Mouse (Mus musculus) kidney, postnatal 36 days (tissue): ENCODE measurements around the gene Zscan25.
"Not testable (repeated sequence)": the region's sequence is repeated elsewhere in the genome, so short reads cannot be mapped to it uniquely, and the experiment has no call there.

Source experiments
- DNase-seq, 2 experiments: peaks; one replicate each; pipeline ENCODE4 v3.0.0; 2021 to 2022; ENCODE audit warnings: mixed read lengths in 2 of 2

Gene Zscan25

GRCm38 (mm10) chr5:145280371-145281143, at the start of gene Zscan25:
Gene Zscan25, plus strand, starts transcription at chr5:145280500.
- DNase-seq = peak; percentile 96

GRCm38 (mm10) chr5:145230641-145231040, 49.7 kb upstream of the Zscan25 start:
- DNase-seq = peak; percentile 29 to 32

- DNase-seq = peak; percentile 97 to 98
Observed at GRCm38 (mm10) chr5:145231367-145231871, 48.9 kb upstream of the Zscan25 start, which contains the start of gene Zfp655. Gene Zfp655, plus strand, starts transcription at chr5:145231715.

GRCm38 (mm10) chr5:145231893-145232411, 48.3 kb upstream of the Zscan25 start:
- peak in 1 of 2 experiments; percentile 23 for DNase-seq

GRCm38 (mm10) chr5:145234636-145235035, 45.7 kb upstream of the Zscan25 start:
- DNase-seq = peak; percentile 31 to 53

GRCm38 (mm10) chr5:145249520-145249919, 30.8 kb upstream of the Zscan25 start:
- DNase-seq = no peak

GRCm38 (mm10) chr5:145273568-145273967, 6.7 kb upstream of the Zscan25 start:
- DNase-seq = not testable (repeated sequence)

- no peak for DNase-seq
Observed at GRCm38 (mm10) chr5:145279948-145280347, 352 bp upstream of the Zscan25 start.

- DNase-seq = no peak
Observed at GRCm38 (mm10) chr5:145288382-145288781, 8.1 kb downstream of the Zscan25 start.

GRCm38 (mm10) chr5:145290697-145291096, 10.4 kb downstream of the Zscan25 start:
- DNase-seq = no peak

- no peak for DNase-seq
Observed at GRCm38 (mm10) chr5:145292398-145292797, 12.1 kb downstream of the Zscan25 start.

- no peak for DNase-seq
Observed at GRCm38 (mm10) chr5:145300469-145300868, 20.2 kb downstream of the Zscan25 start.

GRCm38 (mm10) chr5:145301796-145302195, 21.5 kb downstream of the Zscan25 start:
- not testable (repeated sequence) for DNase-seq

GRCm38 (mm10) chr5:145302424-145302823, 22.1 kb downstream of the Zscan25 start:
- DNase-seq = no peak

GRCm38 (mm10) chr5:145306953-145307352, 26.7 kb downstream of the Zscan25 start:
- not testable (repeated sequence) for DNase-seq

GRCm38 (mm10) chr5:145307811-145308210, 27.5 kb downstream of the Zscan25 start:
- DNase-seq = not testable (repeated sequence)

GRCm38 (mm10) chr5:145313845-145314244, 33.5 kb downstream of the Zscan25 start:
- DNase-seq = no peak

- no peak for DNase-seq
Observed at GRCm38 (mm10) chr5:145317141-145317540, 36.8 kb downstream of the Zscan25 start.

GRCm38 (mm10) chr5:145338756-145339155, 58.5 kb downstream of the Zscan25 start:
- DNase-seq = not testable (repeated sequence)
